Mouse (Mus musculus): ENCODE results near the gene Snx9. TPM values are rescaled to one million over a fixed set of nuclear protein-coding genes. Genes with fewer than 3 reads are reported as not detected.

Gene Snx9
- total and polyA plus RNA-seq, 3 experiments = 12.9 to 22.8 TPM; not detected in 1

- H3K4me3 ChIP-seq (ENCODE audit: control insufficient read depth in 1 of 2, insufficient read depth in 1 of 2, low read depth in 2 of 2, low read length in 2 of 2) = peak overlapping the region; percentile 60 to 61
- peaks cover 17% of the 10 kb centered on the region for H3K79me2 ChIP-seq (ENCODE audit: control insufficient read depth, insufficient read depth, low read length, poor library complexity)
- H3K9ac ChIP-seq (ENCODE audit: control insufficient read depth, low read depth, low read length, poor library complexity, severe bottlenecking) = peak overlapping the region; percentile 67
- H3K4me1 ChIP-seq (ENCODE audit: control insufficient read depth in 1 of 2, insufficient read depth in 2 of 2, low read length in 2 of 2) = peaks cover 12 to 57% of the 10 kb centered on the region in 2 experiments
- H3K9me3 ChIP-seq (replicated peaks; ENCODE audit: insufficient read depth, low read length) = no peaks in the 10 kb centered on the region
- peak; percentile 58 for DNase-seq (ENCODE audit: low read depth, low spot score)
- no peaks in the 10 kb centered on the region for H3K27me3 ChIP-seq (ENCODE audit: control insufficient read depth in 1 of 2, insufficient read depth in 2 of 2, low read length in 2 of 2)
- H3K36me3 ChIP-seq (ENCODE audit: control insufficient read depth in 1 of 2, insufficient read depth in 2 of 2, low read length in 2 of 2) = peaks cover 0 to 46% of the 10 kb centered on the region in 2 experiments; a peak in 2 of 4 replicates
- TF ChIP-seq NRF1 (IDR thresholded peaks at IDR 0.05; ENCODE audit: insufficient read depth, low read depth, low read length, poor library complexity, severe bottlenecking) = no peak
- 0 out of 2 replicates have a peak, but pooled peaks have one; percentile 31 for TF ChIP-seq SIN3A (IDR thresholded peaks at IDR 0.05; ENCODE audit: low read length)
- peak overlapping the region; percentile 77 for H3K27ac ChIP-seq (ENCODE audit: control insufficient read depth, low read depth, low read length)
Observed at GRCm38 (mm10) chr17:5799396-5800021, 41.6 kb upstream of the Snx9 start.

- Histone ChIP-seq H3K36me3 (ENCODE audit: control insufficient read depth in 1 of 2, insufficient read depth in 2 of 2, low read length in 2 of 2) (peaks cover 0 to 40% of the 10 kb centered on the region in 2 experiments; a peak in 2 of 4 replicates), H3K4me3 (ENCODE audit: control insufficient read depth in 1 of 2, insufficient read depth in 1 of 2, low read depth in 2 of 2, low read length in 2 of 2) (peak overlapping the region; percentile 23 to 37; a peak in 3 of 4 replicates), H3K79me2 (ENCODE audit: control insufficient read depth, insufficient read depth, low read length, poor library complexity) (peaks cover 17% of the 10 kb centered on the region), H3K4me1 (ENCODE audit: control insufficient read depth in 1 of 2, insufficient read depth in 2 of 2, low read length in 2 of 2) (peaks cover 11 to 53% of the 10 kb centered on the region in 2 experiments), H3K27ac (ENCODE audit: control insufficient read depth, low read depth, low read length) (peak overlapping the region; percentile 51), H3K9ac (ENCODE audit: control insufficient read depth, low read depth, low read length, poor library complexity, severe bottlenecking) (peak overlapping the region; percentile 67), H3K9me3 (replicated peaks; ENCODE audit: insufficient read depth, low read length) (no peaks in the 10 kb centered on the region), H3K27me3 (ENCODE audit: control insufficient read depth in 1 of 2, insufficient read depth in 2 of 2, low read length in 2 of 2) (no peaks in the 10 kb centered on the region)
- TF ChIP-seq GABPA (IDR thresholded peaks at IDR 0.05; ENCODE audit: low read depth, low read length) (no peak), ZNF384 (IDR thresholded peaks at IDR 0.05; ENCODE audit: low read depth, low read length) (no peak), HCFC1 (IDR thresholded peaks at IDR 0.05; ENCODE audit: low read depth, low read length) (no peak), E2F4 (IDR thresholded peaks at IDR 0.05; ENCODE audit: borderline replicate concordance, low read depth, low read length) (no peak), TBP (IDR thresholded peaks at IDR 0.05; ENCODE audit: low read depth, low read length) (0 out of 2 replicates have a peak, but pooled peaks have one; percentile 48), MEF2A (IDR thresholded peaks at IDR 0.05; ENCODE audit: extremely low read depth, insufficient replicate concordance, low read depth, low read length, poor library complexity, severe bottlenecking) (no peak), NELFE (IDR thresholded peaks at IDR 0.05; ENCODE audit: low read depth, low read length) (no peak), MXI1 (IDR thresholded peaks at IDR 0.05; ENCODE audit: low read depth, low read length) (no peak; the same call in 1 of the 2 replicates), TCF12 (IDR thresholded peaks at IDR 0.05; ENCODE audit: low read depth, low read length) (no peak)
- DNase-seq (ENCODE audit: low read depth, low spot score) = peak; percentile 57
Observed at GRCm38 (mm10) chr17:5800254-5800653, 40.9 kb upstream of the Snx9 start.
